Mouse (Mus musculus): Measurements from ENCODE around the gene Slc8a1.

Gene Slc8a1

DNA sequence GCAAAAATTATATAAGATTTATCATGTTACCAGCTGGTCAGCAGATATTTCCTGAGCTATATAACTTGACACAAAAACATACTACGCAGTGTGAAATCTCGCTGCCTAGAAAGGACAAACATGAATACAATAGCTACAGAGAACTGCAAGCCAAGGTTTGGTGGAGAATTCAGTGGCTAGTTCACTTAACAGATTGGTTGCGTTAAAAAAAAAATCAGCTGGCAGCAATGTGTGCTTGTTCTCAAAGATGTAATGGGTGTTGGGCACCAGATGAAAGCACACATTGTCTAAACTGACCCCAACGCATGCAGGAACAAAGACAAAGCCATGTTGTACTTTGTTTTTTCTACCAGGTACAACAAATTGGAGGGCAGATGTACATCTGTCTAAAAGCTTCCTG is 209.2 kb downstream of the Slc8a1 start:
- POLR2A ChIA-PET, result no interaction called here
- CTCF ChIA-PET, result no interaction called here

DNA sequence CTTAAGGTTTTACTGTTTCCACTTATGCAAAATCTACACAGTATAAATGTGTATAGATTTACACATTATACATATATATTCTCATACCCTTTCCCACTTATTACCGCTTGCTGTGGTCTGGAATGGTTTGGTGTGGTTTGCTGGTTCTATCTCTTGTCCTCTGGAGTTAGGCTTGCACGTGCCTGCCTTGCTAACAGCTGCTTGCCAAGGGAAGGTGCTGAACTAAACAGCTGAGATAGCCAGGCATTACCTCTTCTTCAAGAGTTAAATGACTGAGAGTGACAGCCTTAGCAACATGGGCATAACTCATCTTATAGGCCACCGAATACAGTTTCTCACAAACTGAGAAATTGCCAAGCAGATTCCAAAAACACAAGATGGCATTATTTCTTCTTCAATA is 211.7 kb downstream of the Slc8a1 start:
- CTCF ChIA-PET, result no interaction called here
- POLR2A ChIA-PET, result no interaction called here

DNA sequence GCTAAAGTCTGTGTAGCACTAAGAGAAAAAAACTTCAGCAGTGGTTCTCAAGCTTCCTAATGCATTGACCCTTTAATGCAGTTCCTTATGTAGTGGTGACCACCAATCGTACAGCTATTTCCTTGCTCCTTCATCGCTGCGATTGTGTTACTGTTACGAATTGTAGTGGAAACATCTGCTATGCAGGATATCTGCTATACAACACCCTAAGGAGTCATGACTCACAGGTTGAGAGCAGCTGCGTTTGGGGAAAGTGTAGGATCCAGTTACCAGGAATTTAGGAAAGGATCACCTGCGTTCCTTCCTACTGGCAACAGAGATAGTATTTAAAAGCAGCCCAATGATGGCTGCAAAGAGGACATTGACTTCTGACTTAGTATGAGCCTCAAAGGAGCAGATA is 213.4 kb downstream of the Slc8a1 start:
- POLR2A ChIA-PET, result no interaction called here
- CTCF ChIA-PET, result no interaction called here

DNA sequence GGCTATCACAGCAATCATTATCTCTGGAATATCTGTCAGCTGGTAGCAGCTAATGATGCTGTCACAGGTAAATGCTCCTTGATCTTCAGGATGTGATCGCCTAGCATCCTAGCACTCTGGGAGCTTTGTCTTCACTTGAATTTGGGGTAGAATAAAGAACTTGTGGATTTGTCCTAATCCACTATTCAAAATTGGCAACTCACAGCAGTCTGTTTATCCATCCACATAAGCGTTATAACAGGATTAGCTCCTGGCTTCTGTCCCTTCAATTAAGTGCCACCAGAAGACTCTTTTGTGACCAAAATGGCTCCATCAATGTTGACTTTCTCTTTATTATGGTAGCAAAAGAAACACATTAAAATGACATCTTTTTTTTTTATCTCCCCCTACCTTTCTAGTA is 214.2 kb downstream of the Slc8a1 start:
- ChIA-PET POLR2A (no interaction called here), CTCF (no interaction called here)

DNA sequence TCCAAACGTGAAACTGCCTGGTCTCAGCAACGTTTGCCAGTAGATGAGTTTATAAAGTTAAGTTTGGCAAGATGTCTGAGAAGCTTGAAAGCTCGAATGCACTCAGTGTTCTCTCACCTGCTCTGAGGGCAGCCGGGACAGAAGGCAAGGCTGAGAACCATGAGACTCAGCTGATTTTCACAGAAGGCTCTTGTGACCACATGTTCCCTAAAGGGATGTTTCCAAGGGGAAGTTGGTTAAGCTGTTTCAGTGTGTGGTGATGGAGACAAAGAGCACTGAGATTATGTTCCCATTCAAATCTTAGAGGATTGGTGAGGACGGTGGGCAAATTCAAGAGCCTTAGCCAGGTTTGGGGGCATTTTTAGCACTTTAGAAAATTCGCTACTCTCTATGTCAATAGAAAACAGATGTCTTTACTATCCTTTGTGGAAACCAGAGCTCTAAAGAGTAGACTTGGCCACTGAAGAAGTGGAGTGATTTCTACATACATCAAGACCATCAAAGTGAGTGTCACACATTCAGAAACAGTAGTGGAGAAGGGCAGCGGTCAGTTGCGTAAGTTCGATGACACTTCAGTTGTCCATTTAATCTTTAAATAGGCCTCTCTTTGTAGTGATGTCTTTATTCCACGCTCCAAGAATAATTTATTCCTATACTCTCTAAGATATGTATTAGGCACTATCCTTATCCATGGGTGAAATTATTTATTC is 219.7 kb downstream of the Slc8a1 start:
- CTCF ChIA-PET, result interaction anchor here in 1 of 4 experiments (0.6 kb wide), 1 partner anchor 45 kb away, joined by 3 read pairs; no protein-coding TSS in a partner anchor
- POLR2A ChIA-PET, result no interaction called here

DNA sequence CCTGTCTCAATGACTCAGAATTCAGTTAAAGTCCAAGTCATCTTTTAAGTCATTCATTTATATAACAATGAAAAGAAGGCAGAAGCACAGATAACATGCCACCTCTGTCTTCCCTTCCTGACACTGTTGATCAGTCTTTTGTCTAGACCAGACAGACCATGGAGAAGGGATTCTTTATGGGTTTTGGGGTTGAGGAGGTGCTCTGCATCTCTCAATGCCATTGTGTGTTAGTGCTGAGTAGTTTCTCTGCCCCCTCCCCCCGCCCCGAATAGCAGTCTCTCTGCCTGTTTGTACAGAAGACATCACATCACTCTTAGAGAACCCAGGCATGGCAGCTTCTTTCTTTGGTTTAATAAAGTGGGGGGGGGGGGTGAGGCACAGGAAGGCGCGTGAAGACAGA is 222.0 kb downstream of the Slc8a1 start:
- CTCF ChIA-PET, result no interaction called here
- POLR2A ChIA-PET, result interaction anchor here in 1 of 4 experiments (0.6 to 0.7 kb wide), 2 partner anchors 162 to 683 kb away, joined by 3 to 4 read pairs; no protein-coding TSS in a partner anchor

DNA sequence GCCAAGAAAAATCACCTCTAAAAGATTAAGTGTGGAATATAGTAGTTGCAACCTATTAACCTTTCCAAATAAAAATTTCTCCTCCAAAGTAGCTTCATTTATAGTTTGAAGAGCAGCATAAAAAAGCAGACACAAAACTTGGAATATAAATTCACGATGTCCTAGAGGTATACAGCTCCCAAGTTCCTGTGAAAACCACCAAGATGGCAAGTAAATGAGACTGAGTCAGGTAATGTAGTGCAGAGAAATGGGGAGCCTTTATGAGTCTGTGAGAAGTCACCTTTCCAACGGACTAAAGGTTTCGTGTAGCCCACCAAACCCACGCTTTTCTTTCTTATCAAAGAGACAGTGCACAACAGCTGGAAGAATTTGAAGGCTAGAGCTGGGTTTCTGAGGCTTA is 224.2 kb downstream of the Slc8a1 start:
- CTCF ChIA-PET, result no interaction called here
- POLR2A ChIA-PET, result no interaction called here

DNA sequence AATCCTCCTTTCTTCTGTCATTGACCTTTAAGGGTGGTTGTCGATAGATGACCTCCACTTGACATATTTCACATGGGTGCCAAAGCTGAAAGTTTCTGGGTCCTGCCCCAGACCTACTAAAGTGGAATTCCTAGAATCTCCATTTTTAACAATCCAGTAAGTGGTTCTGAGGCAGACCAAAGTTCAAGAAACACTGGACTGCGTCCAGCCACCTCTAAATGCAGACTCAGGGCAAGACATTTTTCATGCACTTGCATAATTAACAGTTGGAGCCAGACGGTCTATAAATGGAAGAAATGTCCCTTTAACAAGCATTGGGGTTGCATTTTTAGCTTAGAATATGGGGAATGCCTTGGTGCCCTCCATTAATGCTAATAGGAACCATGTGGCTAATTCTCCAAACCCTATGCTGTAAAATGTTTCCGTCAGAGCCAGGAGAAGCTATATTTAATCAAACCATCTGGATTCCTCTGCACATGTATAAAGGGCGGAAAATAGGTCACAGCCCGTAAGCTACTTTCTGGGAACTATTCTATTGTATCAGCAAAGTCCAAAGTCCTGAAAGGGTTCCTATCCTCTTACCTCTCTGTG is 224.7 kb downstream of the Slc8a1 start:
- POLR2A ChIA-PET, result no interaction called here
- CTCF ChIA-PET, result no interaction called here

DNA sequence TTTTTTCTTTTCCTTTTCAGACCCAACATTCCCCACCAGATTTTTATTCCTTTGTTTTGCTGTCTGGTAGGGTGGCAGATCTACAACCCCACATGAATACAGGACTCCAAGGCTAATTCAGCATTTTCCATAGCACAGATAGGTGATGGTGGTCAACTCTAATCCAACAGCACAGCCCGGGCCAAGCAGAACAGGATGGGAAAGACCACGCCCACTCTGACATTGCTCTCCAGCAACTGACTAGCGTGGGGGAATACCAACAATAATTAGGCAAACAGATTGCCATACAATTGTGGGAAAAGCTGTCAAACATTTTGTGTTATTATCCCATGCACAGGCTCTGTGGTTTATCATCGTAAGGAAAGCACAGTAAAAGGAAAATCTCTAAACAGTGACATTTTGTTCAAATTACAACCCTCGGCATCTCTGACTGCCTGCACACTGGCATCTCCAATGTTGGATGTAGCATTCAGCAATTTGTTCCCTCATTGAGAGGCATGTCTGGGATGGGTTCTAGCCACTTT is 233.0 kb downstream of the Slc8a1 start:
- ChIA-PET POLR2A (no interaction called here), CTCF (no interaction called here)

DNA sequence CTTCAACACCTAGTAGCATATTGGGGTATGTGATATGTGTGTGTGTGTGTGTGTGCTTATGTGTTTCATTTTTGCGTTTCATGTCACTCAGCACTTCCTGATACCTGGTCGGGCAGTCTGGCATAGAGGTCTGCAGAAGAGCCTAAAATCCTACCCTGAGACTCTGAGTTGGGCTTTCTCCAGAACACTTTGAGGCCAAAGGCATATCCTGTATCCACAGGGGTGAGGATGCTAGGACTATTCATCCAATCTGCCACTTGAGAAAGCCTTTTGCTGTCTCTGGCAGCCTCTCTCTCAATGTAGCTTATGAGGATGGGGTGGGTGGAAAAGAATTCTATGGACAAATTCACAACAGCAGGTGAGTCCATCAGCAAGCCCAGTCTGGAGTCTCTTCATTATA is 234.1 kb downstream of the Slc8a1 start:
- ChIA-PET POLR2A (no interaction called here), CTCF (no interaction called here)

DNA sequence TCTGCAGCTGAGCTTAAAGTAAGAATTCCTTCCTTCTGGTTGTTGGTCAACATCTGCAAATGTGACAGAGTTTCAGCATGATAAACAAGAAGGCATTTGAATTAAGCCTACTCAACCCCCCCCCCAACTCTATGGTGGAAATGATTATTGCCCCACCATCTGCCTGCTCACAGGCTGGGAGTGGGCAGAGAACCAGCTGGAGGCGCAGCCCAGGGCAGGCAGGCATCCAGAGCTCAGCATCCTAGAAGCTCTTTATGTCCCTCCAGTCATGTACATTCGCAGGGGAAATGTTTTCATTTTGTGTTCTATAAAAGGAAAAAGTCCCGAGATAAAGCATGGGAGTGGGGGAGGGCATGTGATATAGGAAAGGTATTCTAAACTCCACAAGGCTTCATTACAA is 235.4 kb downstream of the Slc8a1 start:
- CTCF ChIA-PET, result interaction anchor here in 1 of 4 experiments (0.7 kb wide), 1 partner anchor 392 kb away, joined by 12 read pairs; no protein-coding TSS in a partner anchor
- POLR2A ChIA-PET, result interaction anchor here in 1 of 4 experiments (0.6 kb wide), 1 partner anchor 1620 kb away, joined by 3 read pairs; no protein-coding TSS in a partner anchor

DNA sequence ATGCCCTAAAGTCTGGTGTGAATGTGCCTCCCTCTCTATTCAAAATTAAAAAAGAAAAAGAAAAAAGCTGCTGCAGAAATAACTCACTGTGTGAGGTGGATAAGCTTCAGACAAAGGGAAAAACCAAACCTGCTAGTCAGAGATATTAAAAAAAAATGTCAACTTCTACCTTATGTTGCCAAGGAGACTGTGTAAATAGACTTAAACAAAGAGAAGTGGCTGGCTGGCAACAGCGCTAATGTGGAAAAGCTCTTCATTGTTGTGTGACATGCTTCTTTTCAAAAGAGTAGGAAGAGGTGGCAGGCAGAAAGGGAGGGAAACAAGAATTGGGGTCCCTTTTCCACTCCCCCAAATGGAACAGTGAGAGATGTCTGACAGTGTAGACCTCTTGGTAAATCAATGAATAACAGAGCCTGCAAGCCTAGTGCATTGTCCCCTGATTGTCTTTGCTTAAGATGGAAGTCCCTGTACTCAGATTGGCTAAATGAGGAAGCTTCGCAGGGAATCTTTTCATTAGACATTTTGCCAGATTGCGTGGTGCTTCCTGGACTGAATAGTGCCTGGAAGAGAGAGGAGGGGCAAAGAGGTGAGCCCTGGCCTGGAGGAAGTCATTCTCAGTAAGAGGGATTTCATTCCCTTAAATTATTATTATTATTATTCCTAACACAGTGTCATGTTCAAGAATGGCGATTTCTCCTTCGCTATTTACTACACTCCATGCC is 237.3 kb downstream of the Slc8a1 start:
- ChIA-PET CTCF (no interaction called here), POLR2A (no interaction called here)

DNA sequence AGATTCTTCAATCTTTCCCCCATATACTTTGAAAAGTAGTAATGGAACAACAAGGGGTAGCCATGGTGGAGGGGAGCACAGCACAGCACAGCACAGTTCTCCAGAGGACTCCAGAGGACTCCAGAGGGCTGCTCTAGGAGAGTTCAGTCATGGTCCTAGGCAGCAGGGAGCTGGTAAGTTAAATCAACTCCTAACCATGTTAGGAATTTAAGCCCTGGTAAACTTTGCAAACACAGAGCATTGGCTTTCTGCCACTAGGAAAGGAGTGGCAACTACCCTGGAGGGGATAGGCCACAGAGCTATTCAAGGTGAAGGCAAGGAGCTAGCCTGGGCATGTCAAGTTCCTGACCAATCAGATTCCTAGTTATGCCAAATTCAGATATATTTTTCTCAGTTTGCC is 240.3 kb downstream of the Slc8a1 start:
- ChIA-PET CTCF (interaction anchor here in 1 of 4 experiments (0.6 kb wide), 1 partner anchor 674 kb away, joined by 5 read pairs; no protein-coding TSS in a partner anchor), POLR2A (no interaction called here)

DNA sequence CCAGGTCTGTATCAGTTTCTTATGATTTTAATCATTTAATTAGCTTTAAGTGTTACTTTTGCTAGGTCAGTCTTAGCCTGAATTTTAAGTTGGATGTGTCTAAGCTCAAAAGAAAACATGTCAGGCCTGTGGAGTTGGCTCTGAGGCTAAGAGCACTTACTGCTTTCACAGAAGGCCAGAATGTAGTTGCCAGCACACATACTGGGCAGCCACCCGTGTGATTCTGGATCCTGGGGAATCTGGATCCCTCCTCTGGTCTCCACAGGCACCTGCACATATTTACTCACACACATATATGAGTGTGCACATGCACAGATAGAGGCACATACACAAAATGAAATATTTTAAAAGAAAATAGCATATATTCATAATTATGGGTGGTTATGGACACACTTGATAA is 241.6 kb downstream of the Slc8a1 start:
- CTCF ChIA-PET, result interaction anchor here in 1 of 4 experiments (0.7 kb wide), 1 partner anchor 167 kb away, joined by 6 read pairs; no protein-coding TSS in a partner anchor
- POLR2A ChIA-PET, result no interaction called here

DNA sequence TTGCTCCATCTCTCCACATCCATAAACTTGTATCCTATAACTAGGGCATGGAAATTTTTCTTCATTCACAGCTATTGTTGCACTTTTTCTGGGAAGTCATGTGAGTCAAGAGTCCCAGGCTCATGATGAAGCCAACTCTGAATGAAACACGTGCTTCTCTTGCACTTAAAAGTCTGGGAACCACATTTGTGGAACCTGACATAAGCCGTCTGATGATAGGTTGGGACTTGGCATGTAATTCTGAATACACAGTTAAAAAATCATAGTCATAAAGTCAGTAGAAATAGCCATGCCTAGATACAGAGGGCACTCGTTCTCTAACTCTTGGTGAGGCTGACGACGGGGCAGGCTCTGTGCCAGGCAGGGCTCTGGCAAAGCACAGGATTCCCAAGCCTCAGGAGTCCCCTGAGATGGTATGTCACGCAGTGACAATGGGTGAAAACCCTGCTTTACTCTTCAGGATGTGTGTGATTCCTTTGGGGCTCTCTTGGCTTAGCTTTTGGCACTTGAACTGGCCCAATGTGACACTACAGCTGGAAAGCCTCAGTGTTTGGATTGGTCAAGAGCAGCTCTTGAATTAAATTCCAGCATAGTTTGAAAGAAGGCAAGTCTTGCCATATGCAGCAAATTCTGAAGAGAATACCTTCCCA is 245.8 kb downstream of the Slc8a1 start:
- CTCF ChIA-PET, result no interaction called here
- POLR2A ChIA-PET, result no interaction called here

DNA sequence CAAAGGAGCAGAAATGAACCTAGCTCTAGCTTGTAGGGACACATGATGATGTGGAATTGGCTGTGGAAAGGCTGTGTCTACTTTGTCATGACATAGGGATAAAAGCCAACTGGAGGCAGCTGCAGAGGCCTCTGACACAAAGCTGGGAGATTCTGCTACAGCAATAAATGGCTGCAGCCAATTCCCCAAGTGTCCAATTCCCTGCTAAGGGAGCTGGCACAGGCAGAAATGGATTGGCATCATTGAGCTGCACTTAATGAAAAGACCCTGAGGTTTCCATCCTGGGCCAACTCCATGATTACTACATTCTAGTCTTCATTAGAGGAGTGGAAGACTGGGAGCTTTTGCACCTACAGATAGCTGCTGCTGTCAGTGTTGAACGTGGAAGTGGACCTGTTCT is 251.8 kb downstream of the Slc8a1 start:
- POLR2A ChIA-PET, result no interaction called here
- CTCF ChIA-PET, result no interaction called here

DNA sequence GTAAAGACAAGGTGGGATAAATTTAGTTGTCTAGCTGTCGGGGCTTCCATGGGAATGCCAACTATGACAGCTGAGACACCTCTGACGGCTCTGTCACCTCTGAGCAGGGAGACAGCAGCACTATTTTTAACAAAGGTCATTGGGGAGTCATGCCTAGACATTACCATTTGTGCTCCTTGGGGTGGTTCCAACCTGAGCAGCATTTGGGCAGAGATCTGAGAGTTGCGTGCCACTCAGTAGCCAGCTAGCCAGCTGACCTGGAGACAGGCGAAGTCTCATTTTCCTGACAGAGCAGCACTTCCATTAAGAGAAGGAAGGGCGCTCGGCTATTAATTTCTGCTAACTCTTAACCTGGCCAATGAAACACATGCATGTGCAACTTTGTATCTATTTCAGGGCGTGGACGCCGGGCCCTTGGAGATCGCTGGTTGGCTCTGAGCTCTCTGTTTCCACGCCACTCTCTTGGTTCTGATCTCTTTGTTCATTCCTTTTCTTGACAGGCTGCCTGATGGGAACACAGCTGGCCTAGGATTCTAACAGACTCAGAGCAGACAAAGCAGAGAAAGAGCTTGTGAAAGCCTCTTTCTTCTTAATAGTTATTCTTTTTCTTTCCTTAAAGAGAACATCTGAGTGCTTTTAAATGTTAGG is 256.2 kb downstream of the Slc8a1 start:
- ChIA-PET POLR2A (no interaction called here), CTCF (no interaction called here)

DNA sequence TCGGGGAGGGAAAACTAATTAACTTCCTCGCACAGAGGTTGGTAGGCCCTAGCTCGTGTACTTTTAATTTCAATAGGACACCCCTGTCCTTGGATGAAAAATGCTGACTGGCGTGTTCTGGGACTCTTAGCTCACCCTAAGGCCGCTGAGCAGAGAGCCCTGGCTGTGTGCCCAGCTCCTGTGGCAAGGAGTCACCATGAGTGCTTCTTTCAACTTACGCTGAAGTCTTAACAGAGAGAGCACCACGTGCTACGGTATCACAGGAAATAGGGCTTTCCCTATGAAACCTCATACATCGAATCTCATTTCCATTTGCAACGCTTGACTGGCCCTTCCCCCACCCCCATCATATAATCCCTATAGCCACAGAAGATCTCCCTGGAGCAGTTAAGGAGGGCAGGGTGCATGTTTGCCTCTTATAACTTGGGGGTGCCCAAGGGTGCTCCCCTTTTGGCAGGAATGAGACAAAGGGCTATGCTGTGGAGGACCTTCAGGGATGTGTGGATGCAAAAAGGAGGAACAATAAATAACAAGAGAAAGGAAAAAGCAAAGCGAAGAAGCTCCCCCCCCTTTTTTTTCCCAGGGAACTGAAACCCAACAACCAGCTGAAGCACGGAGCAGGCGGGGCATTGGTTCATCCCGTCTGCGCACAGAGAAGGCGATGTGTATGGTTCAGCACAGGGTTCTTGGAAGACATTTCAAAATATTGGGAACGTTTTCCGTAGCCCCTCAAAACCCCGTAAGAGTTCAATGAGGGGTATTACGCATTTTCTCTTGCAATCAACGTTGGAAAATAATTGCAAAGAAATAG is 257.6 kb downstream of the Slc8a1 start:
- POLR2A ChIA-PET, result no interaction called here
- CTCF ChIA-PET, result no interaction called here

DNA sequence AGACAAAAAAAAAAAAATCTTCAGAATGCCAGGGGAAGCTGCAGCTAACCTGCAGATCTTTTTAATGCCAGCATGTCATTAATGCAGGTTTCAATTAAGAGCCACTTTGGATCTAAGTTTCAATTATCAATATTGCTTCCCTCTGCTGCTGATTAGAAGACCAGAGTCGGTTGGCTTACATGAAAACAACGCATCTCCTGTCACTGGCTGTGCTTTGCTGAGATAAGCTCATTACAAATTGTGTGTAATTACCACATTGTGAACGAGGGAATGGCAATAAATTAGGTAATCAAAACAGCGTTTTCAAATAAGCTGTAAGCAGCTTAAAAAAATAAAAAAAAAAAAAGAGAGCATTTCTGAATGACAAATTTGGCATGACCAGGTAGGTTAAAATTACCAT is 258.4 kb downstream of the Slc8a1 start:
- ChIA-PET POLR2A (no interaction called here), CTCF (no interaction called here)

Data from embryonic stem cell, embryonic (primary cell).